Mouse (Mus musculus): ENCODE results near the gene Zbtb1. TPM values are rescaled to one million over a fixed set of nuclear protein-coding genes. Genes with fewer than 3 reads are reported as not detected.
"Not testable (repeated sequence)": the region's sequence is repeated elsewhere in the genome, so short reads cannot be mapped to it uniquely, and the experiment has no call there.

Gene Zbtb1
- total RNA-seq, 2 experiments from 2014 or later = 7.0 TPM

- DNase-seq (ENCODE audit: low spot score in 2 of 2) = peak; percentile 100
These were observed 33.9 kb downstream of the Zbtb1 start, which contains the start of gene Hspa2 for GRCm38 (mm10) chr12:76403886-76404537. Gene Hspa2 (plus strand): TSS chr12:76404176.

DNA sequence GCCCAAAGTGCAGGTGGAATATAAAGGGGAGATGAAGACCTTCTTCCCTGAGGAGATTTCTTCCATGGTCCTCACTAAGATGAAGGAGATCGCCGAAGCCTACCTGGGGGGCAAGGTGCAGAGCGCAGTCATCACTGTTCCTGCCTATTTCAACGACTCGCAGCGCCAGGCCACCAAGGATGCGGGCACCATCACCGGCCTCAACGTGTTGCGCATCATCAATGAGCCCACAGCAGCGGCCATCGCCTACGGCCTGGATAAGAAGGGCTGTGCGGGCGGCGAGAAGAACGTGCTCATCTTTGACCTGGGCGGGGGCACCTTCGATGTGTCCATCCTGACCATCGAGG is 34.7 kb downstream of the Zbtb1 start:
- DNase-seq (ENCODE audit: low spot score in 2 of 2) = peak in 1 of 2 experiments; percentile 28

- peak; percentile 37 for DNase-seq (ENCODE audit: low spot score in 2 of 2)
These were observed 35.3 kb downstream of the Zbtb1 start for GRCm38 (mm10) chr12:76405183-76405970.

DNA sequence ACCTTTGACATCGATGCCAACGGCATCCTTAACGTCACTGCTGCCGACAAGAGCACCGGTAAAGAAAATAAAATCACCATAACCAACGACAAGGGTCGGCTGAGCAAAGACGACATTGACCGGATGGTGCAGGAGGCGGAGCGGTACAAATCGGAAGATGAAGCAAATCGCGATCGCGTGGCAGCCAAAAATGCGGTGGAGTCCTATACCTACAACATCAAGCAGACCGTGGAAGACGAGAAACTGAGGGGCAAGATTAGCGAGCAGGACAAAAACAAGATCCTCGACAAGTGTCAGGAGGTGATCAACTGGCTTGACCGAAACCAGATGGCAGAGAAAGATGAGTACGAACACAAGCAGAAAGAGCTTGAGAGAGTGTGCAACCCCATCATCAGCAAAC is 35.9 kb downstream of the Zbtb1 start:
- DNase-seq (ENCODE audit: low spot score in 2 of 2) = no peak

DNA sequence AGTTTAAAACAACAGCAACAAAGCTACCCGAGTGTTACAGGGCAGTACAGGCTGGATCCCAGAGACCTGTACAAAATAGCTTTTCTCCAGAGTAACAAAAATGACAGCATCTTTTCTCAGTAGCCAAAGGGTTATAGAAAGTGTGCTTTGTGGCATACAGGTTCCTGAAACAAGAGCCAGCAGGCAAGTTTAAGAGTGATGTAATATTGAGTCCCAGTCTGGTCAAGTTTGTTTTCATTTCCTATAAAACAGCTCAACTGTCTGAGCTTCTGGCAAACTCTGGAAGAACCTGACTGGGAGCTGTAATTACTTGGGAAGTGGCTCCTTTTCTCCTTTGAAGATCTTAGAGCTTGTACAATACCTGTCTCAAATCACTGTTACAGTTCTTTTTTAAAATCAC is 37.1 kb downstream of the Zbtb1 start:
- no peak for DNase-seq (ENCODE audit: low spot score in 2 of 2)

GRCm38 (mm10) chr12:76409166-76409565 is 39.1 kb downstream of the Zbtb1 start:
- DNase-seq (ENCODE audit: low spot score in 2 of 2) = no peak

GRCm38 (mm10) chr12:76415383-76416010 is 45.4 kb downstream of the Zbtb1 start:
- DNase-seq (ENCODE audit: low spot score in 2 of 2) = no peak

DNA sequence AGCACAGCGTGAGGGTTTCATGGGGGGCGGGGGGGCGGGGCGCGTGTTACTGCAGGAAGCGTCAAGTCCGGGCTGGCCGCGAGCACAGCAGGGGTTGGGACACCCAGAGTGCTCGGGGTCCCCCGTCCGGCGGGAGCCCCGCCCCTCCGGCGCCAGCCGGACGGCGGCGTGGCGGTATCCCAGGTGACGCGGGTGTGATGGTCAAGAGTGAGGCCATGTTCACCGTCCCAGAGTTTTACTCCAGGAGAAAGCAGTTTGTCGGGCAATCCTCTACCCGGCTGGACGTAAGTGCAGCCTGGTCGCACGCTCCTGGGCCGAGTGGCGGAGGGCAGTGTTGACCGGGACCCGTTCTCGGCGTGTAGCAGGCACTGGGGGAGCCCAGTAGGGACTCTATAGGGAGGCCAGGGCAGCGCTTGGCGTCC is 47.4 kb downstream of the Zbtb1 start, which contains the start of gene Ppp1r36:
Gene Ppp1r36, plus strand, starts transcription at position 106 of the 422 bp plus-strand sequence.
- DNase-seq (ENCODE audit: low spot score in 2 of 2) = no peak

- DNase-seq (ENCODE audit: low spot score in 2 of 2) = no peak
These were observed 48.3 kb downstream of the Zbtb1 start for GRCm38 (mm10) chr12:76418346-76418745.

GRCm38 (mm10) chr12:76425256-76425655 is 55.2 kb downstream of the Zbtb1 start:
- DNase-seq (ENCODE audit: low spot score in 2 of 2) = no peak

DNA sequence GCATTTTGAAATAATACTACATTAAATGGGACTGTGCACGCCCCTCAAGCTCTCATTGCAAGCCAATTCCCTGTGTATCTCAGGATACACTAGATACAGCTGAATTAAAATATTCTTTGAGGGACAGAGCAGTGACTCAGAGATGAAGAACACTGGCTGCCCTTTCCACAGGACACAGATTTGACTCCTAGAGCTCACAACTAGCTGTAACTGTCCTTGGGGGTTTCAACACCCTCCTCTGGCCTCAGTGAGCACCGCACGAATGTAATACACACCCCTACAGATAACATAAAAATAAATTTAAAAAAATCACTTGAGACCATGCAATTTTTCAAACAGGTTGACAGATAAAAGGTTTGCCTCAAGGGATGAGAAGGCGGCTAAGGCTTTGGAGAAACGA is 57.5 kb downstream of the Zbtb1 start:
- no peak for DNase-seq (ENCODE audit: low spot score in 2 of 2)

DNA sequence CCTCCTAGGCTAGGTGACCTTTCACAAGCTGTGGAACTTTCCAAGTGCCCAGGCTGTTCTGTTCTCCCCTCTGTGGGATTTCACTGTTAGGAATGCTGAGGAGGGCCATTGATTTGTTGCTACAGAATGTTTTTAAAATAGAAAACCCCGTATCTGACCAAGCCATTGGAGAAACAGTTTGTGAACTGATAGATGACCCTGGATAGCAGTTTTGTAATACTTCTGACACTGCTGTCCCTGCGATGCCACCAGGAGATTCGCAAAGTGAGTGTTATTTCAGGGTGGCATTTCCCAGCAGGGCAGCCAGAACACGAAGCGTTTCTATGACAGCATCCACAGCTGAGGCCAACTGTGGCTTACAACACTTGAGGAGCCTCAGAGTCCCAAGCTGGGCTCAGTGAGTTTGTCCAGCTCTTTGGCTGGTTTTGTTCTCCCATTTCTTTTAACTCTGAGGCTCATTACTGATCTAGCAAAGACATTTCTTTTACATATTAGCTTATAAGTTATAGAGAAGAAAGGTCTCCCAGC is 60.9 kb downstream of the Zbtb1 start:
- peak; percentile 40 to 59 for DNase-seq (ENCODE audit: low spot score in 2 of 2)

DNA sequence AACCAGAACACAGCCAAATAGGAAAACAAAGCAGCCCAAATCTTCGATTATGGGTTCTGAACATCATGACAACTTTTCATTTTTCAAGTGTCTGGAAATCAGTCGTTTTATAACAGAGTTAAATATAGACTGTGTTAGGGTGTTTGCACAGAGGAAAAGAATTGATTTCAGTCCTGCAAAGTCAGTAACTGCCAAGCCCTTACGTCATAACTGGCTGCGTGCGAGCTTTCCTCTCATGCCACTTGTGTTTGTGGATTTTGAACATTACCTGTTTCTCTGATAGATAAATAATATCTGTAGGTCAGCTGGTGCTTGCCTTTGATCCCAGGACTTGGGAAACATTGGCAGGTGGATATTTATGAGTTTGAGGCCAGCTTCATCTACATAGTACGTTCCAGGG is 61.4 kb downstream of the Zbtb1 start:
- peak in 1 of 2 experiments; percentile 43 for DNase-seq (ENCODE audit: low spot score in 2 of 2)

DNA sequence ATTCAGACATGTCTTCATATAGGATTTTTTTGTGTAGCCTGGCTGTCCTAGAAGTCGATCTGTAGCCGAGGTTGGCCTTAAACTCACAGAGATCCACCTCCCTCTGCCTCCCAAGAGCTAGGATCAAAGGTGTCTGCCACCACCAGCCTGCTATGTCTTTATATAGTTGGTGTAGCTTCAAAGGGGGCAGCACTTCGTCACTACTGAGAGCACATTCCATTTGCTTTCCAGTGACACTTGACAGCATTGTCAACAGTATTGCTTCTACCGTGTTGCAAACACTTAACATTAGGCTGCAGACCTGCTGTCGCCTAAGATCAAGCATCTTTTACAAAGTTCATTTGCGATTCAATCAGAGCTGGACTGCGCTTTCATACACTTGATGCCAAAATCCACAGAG is 64.0 kb downstream of the Zbtb1 start:
- no peak for DNase-seq (ENCODE audit: low spot score in 2 of 2)

DNA sequence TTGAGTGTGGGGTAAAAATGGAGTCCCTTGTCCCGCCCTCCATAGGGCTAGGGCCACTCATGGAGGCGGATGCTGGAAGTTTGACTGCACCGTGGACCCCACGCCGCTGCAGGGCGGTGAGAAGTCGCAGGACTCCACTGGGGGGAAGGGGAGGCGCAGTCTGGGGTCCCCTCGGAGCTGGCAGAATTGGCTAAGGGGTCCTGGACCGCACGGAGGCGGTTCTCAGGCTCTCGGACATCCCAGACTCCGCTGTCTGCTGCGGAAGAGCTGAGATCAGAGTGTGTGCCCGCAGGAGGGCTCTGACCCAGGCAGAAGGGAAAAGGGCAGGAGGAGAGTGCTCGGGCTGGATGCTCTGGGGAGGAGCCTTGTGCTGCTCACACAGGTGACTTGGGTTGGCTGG is 65.0 kb downstream of the Zbtb1 start:
- no peak for DNase-seq (ENCODE audit: low spot score in 2 of 2)

DNA sequence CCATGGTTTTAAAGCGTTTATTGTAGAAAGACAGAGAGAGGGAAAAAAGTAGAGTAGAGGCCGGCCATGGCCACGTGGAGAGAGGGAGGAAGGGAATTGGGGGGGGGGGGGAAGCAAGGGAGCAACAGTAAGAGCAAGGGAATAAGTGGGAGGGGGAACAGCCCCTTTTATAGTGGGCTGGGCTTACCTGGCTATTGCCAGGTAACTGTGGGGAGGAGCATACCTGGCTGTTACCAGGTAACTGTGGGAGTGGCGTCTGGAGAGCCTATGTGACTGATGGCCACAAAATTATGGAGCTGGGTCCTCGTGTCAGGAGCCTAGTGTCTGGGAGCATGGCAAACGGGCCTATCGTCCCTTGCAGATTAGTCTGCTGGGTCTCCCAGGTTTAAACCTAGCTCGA is 65.5 kb downstream of the Zbtb1 start:
- DNase-seq (ENCODE audit: low spot score in 2 of 2) = no peak

- DNase-seq (ENCODE audit: low spot score in 2 of 2) = not testable (repeated sequence)
These were observed 73.4 kb downstream of the Zbtb1 start for GRCm38 (mm10) chr12:76443488-76443887.

DNA sequence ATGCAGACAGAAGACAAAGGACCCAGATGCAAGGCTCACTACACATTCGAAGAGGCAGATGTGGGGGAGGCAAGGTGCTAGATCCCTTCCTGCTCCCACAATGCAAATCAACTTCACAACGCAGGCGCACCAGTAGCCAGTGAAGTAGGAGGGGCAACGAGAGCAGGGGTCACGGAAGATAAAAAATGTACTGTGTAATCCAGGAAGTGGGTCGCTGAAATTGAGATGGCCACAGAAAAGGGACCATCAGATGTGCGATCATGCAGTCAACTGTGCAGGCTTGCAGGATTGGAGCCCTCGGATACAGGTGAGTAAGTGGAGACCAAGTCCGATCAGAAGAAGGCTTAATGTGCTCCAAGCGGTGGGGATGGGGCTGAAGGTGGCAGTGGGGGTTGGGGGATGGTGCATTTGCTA is 74.3 kb downstream of the Zbtb1 start:
- no peak for DNase-seq (ENCODE audit: low spot score in 2 of 2)

DNA sequence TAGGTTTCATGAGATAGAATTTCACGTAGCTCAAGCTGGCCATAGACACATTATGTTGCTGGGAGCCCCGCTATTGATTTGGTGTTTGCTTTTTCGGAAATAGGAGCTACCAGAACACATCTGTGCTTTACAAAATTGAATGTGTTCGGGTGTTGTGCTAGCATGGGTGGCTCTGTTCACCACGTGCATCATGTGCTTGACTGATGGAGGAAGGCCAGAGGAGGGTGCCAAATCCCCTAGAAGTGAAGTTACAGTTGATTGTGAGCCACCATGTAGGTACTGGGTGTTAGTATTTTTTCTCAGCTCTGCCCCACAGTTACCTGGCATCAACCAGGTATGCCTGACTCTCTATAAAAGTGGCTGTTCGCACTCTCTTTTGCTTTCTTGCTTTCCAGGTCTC is 74.8 kb downstream of the Zbtb1 start:
- no peak for DNase-seq (ENCODE audit: low spot score in 2 of 2)

DNA sequence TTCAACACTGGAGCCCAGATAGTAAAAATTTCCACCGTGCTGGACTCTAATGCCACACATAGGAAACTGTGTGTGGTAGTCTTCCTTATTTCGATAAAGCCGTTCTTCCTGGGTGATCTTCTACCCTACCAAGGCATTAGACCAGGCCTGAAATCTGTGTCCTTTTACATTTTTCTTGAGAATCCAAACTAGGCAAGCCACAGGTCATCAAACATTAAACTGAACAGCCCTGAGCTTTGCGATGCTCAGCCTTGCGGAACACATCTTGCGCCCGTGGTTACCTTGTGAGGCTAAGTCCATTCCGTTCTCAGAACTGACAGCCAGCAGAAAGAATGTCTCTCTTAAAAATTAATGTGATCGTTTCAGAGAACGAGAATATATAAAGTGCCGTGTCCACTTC is 76.1 kb downstream of the Zbtb1 start:
- no peak for DNase-seq (ENCODE audit: low spot score in 2 of 2)
